Mouse (Mus musculus): ENCODE results near the gene Gucd1. TPM values are rescaled to one million over a fixed set of nuclear protein-coding genes. Genes with fewer than 3 reads are reported as not detected.

The Gucd1 gene
- polyA plus RNA-seq, 1 experiment from 2014 or later: 31.9 TPM

- WGBS: 85% methylated on average over 7 of the region's 7 CpGs
- no peak for DNase-seq (ENCODE audit: low spot score)
- H3K36me3 ChIP-seq (replicated peaks): peaks cover 59% of the 10 kb centered on the region
- no peaks in the 10 kb centered on the region for H3K9me3 ChIP-seq
- peaks cover 21% of the 10 kb centered on the region for H3K27me3 ChIP-seq (replicated peaks; ENCODE audit: low read depth, poor library complexity, severe bottlenecking)
- H3K4me3 ChIP-seq: no peak overlapping the region
- peaks cover 30% of the 10 kb centered on the region for H3K4me1 ChIP-seq
- no peak overlapping the region for H3K27ac ChIP-seq (replicated peaks)
Measured at GRCm38 (mm10) chr10:75312361-75312760, 205.4 kb downstream of the Gucd1 start.

DNA sequence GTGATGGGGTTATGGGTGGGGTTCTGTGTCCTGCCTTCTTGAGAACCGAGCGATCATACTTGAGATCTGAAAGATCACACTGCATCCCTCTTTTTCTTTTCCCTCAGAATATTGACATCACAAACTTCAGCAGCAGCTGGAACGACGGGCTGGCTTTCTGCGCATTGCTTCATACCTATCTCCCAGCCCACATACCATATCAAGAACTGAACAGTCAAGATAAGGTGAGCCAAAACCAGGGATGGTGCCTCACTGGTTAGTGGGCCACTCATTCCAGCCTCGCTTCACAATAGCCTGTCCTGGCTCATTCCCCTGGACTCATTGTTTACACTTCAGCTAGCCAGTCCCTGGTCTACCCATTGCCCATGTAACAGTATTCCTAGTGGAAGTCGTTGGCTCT lies 210.6 kb downstream of the Gucd1 start:
- Histone ChIP-seq H3K27me3 (replicated peaks; ENCODE audit: low read depth, poor library complexity, severe bottlenecking) (no peaks in the 10 kb centered on the region), H3K9me3 (no peaks in the 10 kb centered on the region), H3K4me1 (peaks cover 7% of the 10 kb centered on the region; the same call in 1 of the 2 replicates), H3K4me3 (no peak overlapping the region), H3K27ac (replicated peaks) (no peak overlapping the region), H3K36me3 (replicated peaks) (peaks cover 93% of the 10 kb centered on the region)
- WGBS: 92% methylated on average over 7 of the region's 7 CpGs
- no peak for DNase-seq (ENCODE audit: low spot score)

GRCm38 (mm10) chr10:75304413-75304812 lies 213.4 kb downstream of the Gucd1 start:
- no peaks in the 10 kb centered on the region for H3K27me3 ChIP-seq (replicated peaks; ENCODE audit: low read depth, poor library complexity, severe bottlenecking)
- no peak overlapping the region for H3K4me3 ChIP-seq
- H3K36me3 ChIP-seq (replicated peaks): peaks cover 86% of the 10 kb centered on the region
- 77% methylated on average over 6 of the region's 6 CpGs for WGBS
- no peak overlapping the region for H3K27ac ChIP-seq (replicated peaks)
- H3K9me3 ChIP-seq: no peaks in the 10 kb centered on the region
- DNase-seq (ENCODE audit: low spot score): no peak
- peaks cover 7% of the 10 kb centered on the region; the same call in 1 of the 2 replicates for H3K4me1 ChIP-seq

GRCm38 (mm10) chr10:75304049-75304405 lies 213.7 kb downstream of the Gucd1 start:
- Histone ChIP-seq H3K27ac (replicated peaks) (0 out of 2 replicates have a peak overlapping the region, but pooled peaks have one; percentile 14), H3K27me3 (replicated peaks; ENCODE audit: low read depth, poor library complexity, severe bottlenecking) (no peaks in the 10 kb centered on the region), H3K4me3 (no peak overlapping the region), H3K9me3 (no peaks in the 10 kb centered on the region), H3K36me3 (replicated peaks) (peaks cover 83% of the 10 kb centered on the region), H3K4me1 (peaks cover 7% of the 10 kb centered on the region; the same call in 1 of the 2 replicates)
- WGBS: 85% methylated on average over 5 of the region's 5 CpGs
- DNase-seq (ENCODE audit: low spot score): no peak

DNA sequence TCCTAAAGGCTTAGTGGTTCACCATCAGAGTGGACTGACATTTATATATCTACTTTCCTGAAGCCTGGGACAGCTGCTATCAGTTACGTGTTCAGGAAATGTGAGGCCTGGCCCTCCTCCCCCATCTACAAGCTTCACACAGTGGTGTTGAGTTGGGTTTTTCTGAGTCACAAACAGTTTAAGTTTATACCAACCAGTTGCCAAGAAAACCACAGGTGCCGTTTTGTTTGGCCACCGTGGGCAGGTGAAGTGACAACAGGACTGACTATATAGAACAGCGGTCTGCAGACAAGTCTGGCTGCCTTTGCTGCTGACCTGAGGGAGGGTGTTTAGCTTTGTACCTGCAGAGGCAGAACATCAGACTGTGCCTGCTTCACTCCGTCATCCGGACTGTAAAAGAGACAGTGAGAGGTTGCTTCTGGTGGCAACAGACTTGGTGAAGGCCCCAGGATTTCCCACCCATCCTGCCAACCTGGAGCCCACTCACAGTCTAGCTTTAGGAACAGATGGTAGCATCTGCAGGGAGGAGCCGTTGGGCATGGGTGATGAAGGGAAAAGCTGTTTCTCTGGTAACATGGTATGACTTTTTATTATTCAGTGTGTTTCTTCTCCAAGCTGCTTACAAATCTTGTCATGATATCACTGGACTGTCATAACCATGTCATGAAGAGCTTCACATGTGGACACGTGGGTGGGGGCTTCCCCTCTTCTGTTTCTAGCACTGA lies 214.3 kb downstream of the Gucd1 start:
- Histone ChIP-seq H3K36me3 (replicated peaks) (peaks cover 83% of the 10 kb centered on the region), H3K9me3 (no peaks in the 10 kb centered on the region), H3K27me3 (replicated peaks; ENCODE audit: low read depth, poor library complexity, severe bottlenecking) (no peaks in the 10 kb centered on the region), H3K4me3 (no peak overlapping the region), H3K4me1 (peaks cover 7% of the 10 kb centered on the region; the same call in 1 of the 2 replicates), H3K27ac (replicated peaks) (0 out of 2 replicates have a peak overlapping the region, but pooled peaks have one; percentile 14)
- 88% methylated on average over 8 of the region's 8 CpGs for WGBS
- no peak for DNase-seq (ENCODE audit: low spot score)

DNA sequence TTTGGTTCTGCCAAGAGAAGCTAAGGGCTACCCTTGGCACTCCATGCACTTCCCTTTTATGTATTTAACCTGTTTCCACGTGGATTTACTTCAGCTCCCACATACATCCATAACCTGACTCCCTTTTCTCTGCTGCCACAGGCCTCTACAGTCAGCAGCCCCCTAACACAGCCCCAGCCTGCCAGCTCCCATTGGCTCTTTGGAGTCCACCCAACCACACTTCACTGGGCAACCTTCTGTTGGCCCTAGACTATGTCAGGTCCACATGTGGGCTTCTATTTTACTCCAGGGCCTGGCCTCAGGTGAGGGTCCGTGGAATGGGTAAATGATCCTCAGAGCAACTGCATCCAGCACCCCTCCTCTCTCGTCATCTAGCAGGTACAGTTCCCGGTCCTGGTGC lies 215.2 kb downstream of the Gucd1 start:
- Histone ChIP-seq H3K27ac (replicated peaks) (no peak overlapping the region), H3K4me3 (no peak overlapping the region), H3K27me3 (replicated peaks; ENCODE audit: low read depth, poor library complexity, severe bottlenecking) (no peaks in the 10 kb centered on the region), H3K4me1 (peaks cover 7% of the 10 kb centered on the region; the same call in 1 of the 2 replicates), H3K9me3 (no peaks in the 10 kb centered on the region), H3K36me3 (replicated peaks) (peaks cover 80% of the 10 kb centered on the region)
- no peak for DNase-seq (ENCODE audit: low spot score)
- WGBS: 93% methylated on average over 4 of the region's 4 CpGs

DNA sequence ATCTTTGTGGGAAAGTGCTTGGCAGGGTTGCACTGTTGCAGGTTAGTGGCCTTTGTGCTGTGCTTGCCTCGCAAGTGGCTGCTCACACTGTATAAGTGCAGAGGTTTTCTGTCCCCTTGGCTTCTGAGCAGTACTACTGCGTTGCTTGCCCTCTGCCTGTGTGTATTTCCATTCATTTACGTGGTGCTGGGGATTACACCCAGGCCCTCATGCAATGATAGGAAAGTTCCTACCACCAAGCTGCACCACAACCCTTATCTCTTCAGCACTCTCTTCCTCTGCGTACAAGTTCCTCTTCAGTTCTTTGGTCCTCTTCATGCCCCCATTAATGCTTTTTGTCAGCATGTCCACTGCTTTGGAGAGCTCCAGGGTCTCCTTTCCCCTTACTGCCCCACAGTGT lies 215.8 kb downstream of the Gucd1 start:
- WGBS: 91% methylated on average over 4 of the region's 4 CpGs
- Histone ChIP-seq H3K4me3 (no peak overlapping the region), H3K4me1 (peaks cover 7% of the 10 kb centered on the region; the same call in 1 of the 2 replicates), H3K27ac (replicated peaks) (no peak overlapping the region), H3K9me3 (no peaks in the 10 kb centered on the region), H3K27me3 (replicated peaks; ENCODE audit: low read depth, poor library complexity, severe bottlenecking) (no peaks in the 10 kb centered on the region), H3K36me3 (replicated peaks) (peaks cover 78% of the 10 kb centered on the region)
- DNase-seq (ENCODE audit: low spot score): no peak

GRCm38 (mm10) chr10:75301195-75301806 lies 216.5 kb downstream of the Gucd1 start:
- no peak overlapping the region for H3K4me3 ChIP-seq
- 94% methylated on average over 12 of the region's 12 CpGs for whole genome bisulfite sequencing
- no peak overlapping the region for H3K27ac ChIP-seq (replicated peaks)
- DNase-seq (ENCODE audit: low spot score): no peak
- H3K4me1 ChIP-seq: peaks cover 7% of the 10 kb centered on the region; the same call in 1 of the 2 replicates
- no peaks in the 10 kb centered on the region for H3K27me3 ChIP-seq (replicated peaks; ENCODE audit: low read depth, poor library complexity, severe bottlenecking)
- H3K36me3 ChIP-seq (replicated peaks): peaks cover 76% of the 10 kb centered on the region
- H3K9me3 ChIP-seq: no peaks in the 10 kb centered on the region

Other genes with a start within 250 kb of the Gucd1 start
- 1.5 and 2.3 TPM in 2 replicates for gene Adora2a, start 201.1 kb downstream of the Gucd1 start, polyA plus RNA-seq (2016; fragmentation: Nextera tagmentation; extraction: Ambion mirVana)
- 0.14 TPM in 1 of 2 replicates, not detected in the other for gene Upb1, start 116.9 kb downstream of the Gucd1 start, polyA plus RNA-seq (2016; fragmentation: Nextera tagmentation; extraction: Ambion mirVana)
- 297 and 303 TPM in 2 replicates for gene Snrpd3, start 421 bp downstream of the Gucd1 start, polyA plus RNA-seq (2016; fragmentation: Nextera tagmentation; extraction: Ambion mirVana)
- gene Lrrc75b, start 42.4 kb upstream of the Gucd1 start, polyA plus RNA-seq (2016; fragmentation: Nextera tagmentation; extraction: Ambion mirVana): 1.6 and 2.3 TPM in 2 replicates
- gene Ggt1, start 43.6 kb upstream of the Gucd1 start, polyA plus RNA-seq (2016; fragmentation: Nextera tagmentation; extraction: Ambion mirVana): 1.5 and 2.3 TPM in 2 replicates
- gene Ggt5, start 71.4 kb upstream of the Gucd1 start, polyA plus RNA-seq (2016; fragmentation: Nextera tagmentation; extraction: Ambion mirVana): 0.75 and 0.77 TPM in 2 replicates
- 1.6 and 1.8 TPM in 2 replicates for gene Susd2, start 126.0 kb upstream of the Gucd1 start, polyA plus RNA-seq (2016; fragmentation: Nextera tagmentation; extraction: Ambion mirVana)
- 32.5 and 39.0 TPM in 2 replicates for gene Cabin1, start 246.4 kb upstream of the Gucd1 start, polyA plus RNA-seq (2016; fragmentation: Nextera tagmentation; extraction: Ambion mirVana)